Mouse (Mus musculus) neutrophil, adult 59 days (primary cell): ENCODE measurements around the gene Gpr45. TPM values are rescaled to one million over a fixed set of nuclear protein-coding genes. Genes with fewer than 3 reads are reported as not detected.

ENCODE experiments used
- total RNA-seq, 2 experiments: library from RNA; stranded (reverse); gene quantifications; 1 replicate in 1 of 2; 2 replicates in 1 of 2; pipeline ENCODE4 v1.2.4; 2023

Gpr45 gene
- not detected for total RNA-seq

DNA sequence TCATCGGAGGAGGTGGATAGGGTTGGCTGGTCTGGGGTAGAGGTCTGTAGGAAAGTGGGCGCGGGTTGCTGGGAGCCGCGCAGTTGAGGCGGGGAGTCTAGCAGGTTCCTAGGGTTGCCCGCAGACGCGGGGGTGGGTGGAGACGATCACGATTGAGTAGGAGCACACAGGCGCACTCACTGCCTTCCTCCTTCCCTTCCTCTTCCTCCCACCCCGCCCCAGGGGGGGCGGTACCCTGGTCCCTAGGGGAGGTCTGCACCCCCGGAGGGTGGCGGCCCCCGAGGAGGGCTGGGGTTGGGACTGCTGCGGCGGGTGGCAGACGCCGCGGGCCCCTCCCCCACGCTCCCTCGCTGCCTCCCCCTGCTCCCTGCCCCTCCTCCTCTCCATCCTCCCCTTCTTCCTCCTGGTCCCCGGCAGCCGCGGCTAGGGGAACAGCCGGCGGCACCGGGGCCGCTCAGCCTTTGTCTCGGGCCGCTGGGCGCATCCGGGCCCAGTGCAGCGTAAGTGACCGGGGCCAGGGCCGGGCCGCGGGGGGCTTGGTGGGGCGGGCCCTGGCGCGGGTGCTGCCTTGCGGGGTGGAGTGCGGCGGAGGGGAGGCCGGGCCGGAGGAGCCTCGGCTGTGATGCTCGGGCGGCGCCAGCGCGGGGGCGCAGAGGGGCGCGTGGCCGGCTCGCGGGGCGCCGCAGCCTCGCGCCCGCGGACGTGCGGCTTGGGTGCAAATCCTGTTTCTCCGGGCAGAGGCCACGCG lies at the start of gene Gpr45:
Gene Gpr45, plus strand, starts transcription at position 139 of the 748 bp plus-strand sequence.

Other genes starting within 250 kb of the Gpr45 start
- 10 to 100 TPM; 21.4 to 22.3 TPM for gene Mrps9, start 101.6 kb upstream of the Gpr45 start, total RNA-seq
- gene Tgfbrap1, start 145.8 kb downstream of the Gpr45 start, total RNA-seq: 10 to 100 TPM; 19.0 to 24.2 TPM
- 1 to 10 TPM; 6.3 to 6.4 TPM for gene AI597479, start 145.8 kb downstream of the Gpr45 start, total RNA-seq
- gene Fhl2, start 244.1 kb downstream of the Gpr45 start, total RNA-seq: 1 to 10 TPM; 1.8 to 3.3 TPM